Mouse (Mus musculus): ENCODE measurements around the gene Lsm10. TPM values are rescaled to one million over a fixed set of nuclear protein-coding genes. Genes with fewer than 3 reads are reported as not detected.
A peak's percentile ranks its signal among the peaks of the same experiment; 100 is the strongest.
"Not testable (repeated sequence)": the region's sequence is repeated elsewhere in the genome, so short reads cannot be mapped to it uniquely, and the experiment has no call there.

Lsm10 gene
- polyA plus RNA-seq, 1 experiment: 28.8 TPM

DNA sequence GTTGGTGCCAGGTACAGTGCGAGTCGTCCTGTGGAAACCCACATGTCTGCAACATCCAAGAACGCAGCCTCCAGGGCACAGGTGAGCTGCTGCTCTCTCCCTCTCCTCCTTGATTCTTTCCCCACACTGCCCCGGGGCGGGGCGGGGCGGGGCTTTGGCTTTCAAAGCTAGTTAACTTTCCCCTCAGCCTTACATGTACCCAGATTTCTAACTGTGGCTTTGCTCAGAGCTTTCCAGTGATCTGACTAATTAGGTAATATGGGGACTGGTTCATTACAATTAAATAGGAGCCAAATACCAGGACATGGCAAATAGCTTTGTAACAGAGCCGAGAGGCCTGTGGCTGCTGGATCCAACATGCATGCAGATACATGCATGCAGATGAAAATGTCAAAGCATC lies 12.0 kb upstream of the Lsm10 start:
- DNase-seq: no peak
- Histone ChIP-seq H3K4me1 (ENCODE audit: control insufficient read depth, insufficient read depth, low read length) (no peaks in the 10 kb centered on the region), H3K4me3 (replicated peaks; ENCODE audit: insufficient read depth, low read depth, low read length) (no peak overlapping the region), H3K27me3 (ENCODE audit: control insufficient read depth, insufficient read depth, low read length) (no peaks in the 10 kb centered on the region), H3K27ac (ENCODE audit: insufficient read depth, low read length) (no peak overlapping the region)
- TF ChIP-seq CTCF (IDR thresholded peaks at IDR 0.05; ENCODE audit: borderline replicate concordance, insufficient read depth, low read depth, low read length) (no peak), POLR2A (IDR thresholded peaks at IDR 0.05; ENCODE audit: borderline replicate concordance, insufficient read depth, low read length) (no peak)
- WGBS: 85% methylated on average over 8 of the region's 8 CpGs

DNA sequence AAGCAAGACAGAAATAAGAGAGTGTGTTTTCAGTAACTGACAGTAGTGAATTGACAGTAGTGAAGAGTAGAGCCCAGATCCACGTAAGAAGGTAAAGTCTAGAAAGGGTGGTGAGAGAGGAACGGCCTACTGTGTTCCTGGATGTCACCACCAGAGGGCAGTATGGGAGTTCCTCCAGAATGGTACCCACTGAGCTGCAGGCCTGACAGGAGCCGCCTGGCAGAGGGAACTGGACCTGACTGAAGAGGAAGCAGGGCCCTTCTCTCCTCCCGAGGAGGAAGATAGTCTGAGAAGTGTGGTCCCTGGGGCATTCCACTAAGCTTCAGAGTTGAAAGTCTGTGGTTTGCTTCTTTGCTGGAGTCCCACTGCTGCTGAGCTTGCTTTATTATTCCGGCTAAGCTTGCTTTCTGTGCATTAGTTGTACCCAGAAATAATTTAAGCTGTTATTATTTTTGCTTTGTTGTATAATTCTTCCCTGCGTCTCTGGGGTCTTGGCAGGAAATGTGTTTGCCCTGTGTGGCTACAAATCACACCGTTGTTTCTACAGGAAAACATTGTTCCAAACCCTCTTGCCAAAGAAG lies 10.3 kb upstream of the Lsm10 start:
- DNase-seq: peak; percentile 85 to 87
- Histone ChIP-seq H3K4me3 (replicated peaks; ENCODE audit: insufficient read depth, low read depth, low read length) (no peak overlapping the region), H3K27me3 (ENCODE audit: control insufficient read depth, insufficient read depth, low read length) (no peaks in the 10 kb centered on the region), H3K27ac (ENCODE audit: insufficient read depth, low read length) (0 out of 2 replicates have a peak overlapping the region, but pooled peaks have one; percentile 0), H3K4me1 (ENCODE audit: control insufficient read depth, insufficient read depth, low read length) (no peaks in the 10 kb centered on the region)
- TF ChIP-seq CTCF (IDR thresholded peaks at IDR 0.05; ENCODE audit: borderline replicate concordance, insufficient read depth, low read depth, low read length) (peak; percentile 95), POLR2A (IDR thresholded peaks at IDR 0.05; ENCODE audit: borderline replicate concordance, insufficient read depth, low read length) (no peak; the same call in 1 of the 2 replicates)
- WGBS: 12% methylated on average over 7 of the region's 7 CpGs

DNA sequence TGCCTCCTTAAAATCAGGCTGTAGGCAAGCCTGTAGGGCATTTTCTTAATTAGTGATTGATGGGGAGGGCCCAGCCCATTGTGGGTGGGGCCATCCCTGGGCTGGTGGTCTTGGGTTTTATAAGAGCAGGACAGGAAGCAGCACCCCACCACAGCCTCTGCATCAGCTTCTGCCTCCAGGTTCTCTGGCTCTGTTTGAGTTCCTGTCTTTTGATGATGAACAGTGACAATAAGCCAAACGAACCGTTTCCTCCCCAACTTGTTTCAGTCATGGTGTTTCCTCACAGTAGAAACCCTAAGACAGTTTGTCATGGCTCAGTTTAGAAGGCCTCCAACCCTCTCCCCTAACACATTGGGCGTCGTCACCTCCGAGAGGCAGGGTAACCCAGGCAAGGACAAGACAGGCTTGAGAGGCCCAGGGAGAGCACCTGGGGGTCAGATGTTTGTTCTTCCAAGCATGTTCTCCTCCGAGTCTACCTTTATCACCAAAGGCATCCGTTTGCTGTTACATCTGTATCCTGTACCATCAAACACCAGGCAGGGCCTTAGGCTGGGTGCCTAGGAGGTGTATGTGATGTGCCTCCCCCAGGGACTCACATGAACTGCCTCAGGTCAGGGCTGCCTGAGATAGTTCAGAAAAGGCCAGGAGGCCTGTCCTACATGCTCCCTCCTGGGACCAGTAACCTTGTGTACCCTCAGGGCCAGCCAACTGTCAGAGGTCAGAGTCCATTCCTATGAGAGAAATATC lies 6.1 kb upstream of the Lsm10 start:
- TF ChIP-seq POLR2A (IDR thresholded peaks at IDR 0.05; ENCODE audit: borderline replicate concordance, insufficient read depth, low read length) (no peak), CTCF (IDR thresholded peaks at IDR 0.05; ENCODE audit: borderline replicate concordance, insufficient read depth, low read depth, low read length) (no peak)
- WGBS: 84% methylated on average over 7 of the region's 7 CpGs

DNA sequence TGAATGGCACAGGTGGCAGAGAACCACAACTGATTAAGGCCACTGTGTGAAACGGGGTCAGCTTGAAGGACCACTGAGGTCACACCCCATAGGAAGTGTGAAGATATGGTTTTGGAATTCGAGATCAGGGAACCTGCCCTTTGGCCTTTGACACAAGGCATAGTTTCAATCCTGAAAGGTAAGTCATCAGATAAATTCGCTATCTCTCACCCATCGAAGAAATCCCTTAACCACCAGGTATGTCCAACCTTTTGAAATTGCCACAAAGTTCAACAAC lies 5.6 kb upstream of the Lsm10 start:
- no peaks in the 10 kb centered on the region for H3K4me1 ChIP-seq (ENCODE audit: control insufficient read depth, insufficient read depth, low read length)
- no peak for TF ChIP-seq POLR2A (IDR thresholded peaks at IDR 0.05; ENCODE audit: borderline replicate concordance, insufficient read depth, low read length)
- no peak for TF ChIP-seq CTCF (IDR thresholded peaks at IDR 0.05; ENCODE audit: borderline replicate concordance, insufficient read depth, low read depth, low read length)
- WGBS: 80% methylated on average over 4 of the region's 4 CpGs
- H3K27me3 ChIP-seq (ENCODE audit: control insufficient read depth, insufficient read depth, low read length): no peaks in the 10 kb centered on the region
- no peak overlapping the region for H3K4me3 ChIP-seq (replicated peaks; ENCODE audit: insufficient read depth, low read depth, low read length)
- DNase-seq: no peak
- no peak overlapping the region for H3K27ac ChIP-seq (ENCODE audit: insufficient read depth, low read length)

More for the DNA sequence above, 6.1 kb upstream of the Lsm10 start:
- Histone ChIP-seq H3K4me1 (ENCODE audit: control insufficient read depth, insufficient read depth, low read length) (no peaks in the 10 kb centered on the region), H3K27ac (ENCODE audit: insufficient read depth, low read length) (no peak overlapping the region), H3K4me3 (replicated peaks; ENCODE audit: insufficient read depth, low read depth, low read length) (no peak overlapping the region), H3K27me3 (ENCODE audit: control insufficient read depth, insufficient read depth, low read length) (no peaks in the 10 kb centered on the region)
- no peak for DNase-seq

DNA sequence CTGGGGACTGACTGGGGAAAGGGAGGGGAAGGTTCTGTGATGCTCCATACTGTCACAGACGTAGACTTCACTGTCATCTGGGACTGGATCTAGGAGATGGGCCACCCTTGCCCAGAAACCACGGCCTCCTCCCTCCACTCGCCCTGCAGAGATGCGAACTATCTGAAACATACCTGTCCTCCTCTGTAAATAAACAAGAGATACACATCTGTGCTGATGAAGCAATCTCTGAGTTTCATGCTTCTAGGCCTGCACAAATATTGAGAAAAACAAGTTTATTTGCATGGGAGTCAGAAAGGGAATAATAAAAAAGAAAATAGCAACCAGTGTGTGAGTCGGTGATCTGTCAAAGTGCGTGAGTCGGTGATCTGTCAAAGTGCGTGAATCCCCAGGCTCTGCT lies 4.5 kb upstream of the Lsm10 start:
- Histone ChIP-seq H3K27me3 (ENCODE audit: control insufficient read depth, insufficient read depth, low read length) (no peaks in the 10 kb centered on the region), H3K27ac (ENCODE audit: insufficient read depth, low read length) (no peak overlapping the region), H3K4me1 (ENCODE audit: control insufficient read depth, insufficient read depth, low read length) (no peaks in the 10 kb centered on the region), H3K4me3 (replicated peaks; ENCODE audit: insufficient read depth, low read depth, low read length) (no peak overlapping the region)
- 85% methylated on average over 8 of the region's 8 CpGs for WGBS
- no peak for DNase-seq
- TF ChIP-seq POLR2A (IDR thresholded peaks at IDR 0.05; ENCODE audit: borderline replicate concordance, insufficient read depth, low read length) (no peak), CTCF (IDR thresholded peaks at IDR 0.05; ENCODE audit: borderline replicate concordance, insufficient read depth, low read depth, low read length) (no peak)

DNA sequence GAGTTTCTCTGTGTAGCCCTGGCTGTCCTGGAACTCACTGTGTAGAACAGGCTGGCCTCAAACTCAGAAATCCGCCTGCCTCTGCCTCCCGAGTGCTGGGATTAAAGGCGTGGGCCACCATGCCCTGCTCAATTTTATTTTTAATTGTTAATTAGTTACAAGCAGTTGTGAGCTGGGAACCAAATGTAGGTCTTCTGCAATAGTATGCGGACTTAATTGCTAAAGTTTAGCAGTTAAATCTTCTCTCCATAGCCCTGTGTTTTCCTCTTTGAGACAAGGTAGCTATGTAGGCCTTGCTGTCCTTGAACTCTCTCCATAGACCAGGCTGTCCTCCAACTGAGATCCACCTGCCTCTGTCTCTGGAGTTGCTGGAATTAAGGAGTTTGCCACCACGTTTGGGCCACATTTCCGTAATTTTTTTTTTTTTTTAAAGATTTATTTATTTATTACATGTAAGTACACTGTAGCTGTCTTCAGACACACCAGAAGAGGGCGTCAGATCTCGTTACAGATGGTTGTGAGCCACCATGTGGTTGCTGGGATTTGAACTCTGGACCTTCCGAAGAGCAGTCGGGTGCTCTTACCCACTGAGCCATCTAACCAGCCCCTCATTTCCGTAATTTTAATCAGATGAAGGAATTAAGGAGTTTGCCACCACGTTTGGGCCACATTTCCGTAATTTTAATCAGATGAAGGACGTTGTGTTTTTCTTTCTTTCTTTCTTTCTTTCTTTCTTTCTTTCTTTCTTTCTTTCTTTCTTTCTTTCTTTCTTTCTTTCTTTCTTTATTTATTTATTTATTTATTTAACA lies 597 bp upstream of the Lsm10 start:
- not testable (repeated sequence) for H3K27me3 ChIP-seq (ENCODE audit: control insufficient read depth, insufficient read depth, low read length); H3K4me3 ChIP-seq (replicated peaks; ENCODE audit: insufficient read depth, low read depth, low read length); DNase-seq; H3K27ac ChIP-seq (ENCODE audit: insufficient read depth, low read length); H3K4me1 ChIP-seq (ENCODE audit: control insufficient read depth, insufficient read depth, low read length)
- 46% methylated on average over 14 of the region's 14 CpGs for WGBS

DNA sequence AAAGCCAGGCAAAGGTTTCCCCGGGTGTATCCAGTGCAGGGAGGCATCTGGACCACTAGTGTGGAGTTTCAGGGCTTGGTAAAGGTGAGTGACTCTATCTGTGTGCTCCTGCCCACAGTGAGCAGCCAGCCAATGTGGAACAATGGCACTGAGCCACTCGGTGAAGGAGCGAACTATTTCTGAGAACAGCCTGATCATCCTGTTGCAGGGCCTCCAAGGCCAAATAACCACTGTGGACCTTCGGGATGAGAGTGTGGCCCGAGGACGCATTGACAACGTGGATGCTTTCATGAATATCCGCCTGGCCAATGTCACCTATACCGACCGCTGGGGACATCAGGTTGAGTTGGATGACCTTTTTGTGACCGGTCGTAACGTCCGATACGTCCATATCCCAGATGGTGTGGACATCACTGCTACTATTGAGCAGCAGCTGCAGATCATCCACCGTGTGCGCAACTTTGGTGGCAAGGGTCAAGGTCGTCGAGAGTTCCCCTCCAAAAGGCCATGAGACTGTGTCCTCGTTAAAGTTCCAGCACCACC lies 1.4 kb downstream of the Lsm10 start:
- TF ChIP-seq POLR2A (IDR thresholded peaks at IDR 0.05; ENCODE audit: borderline replicate concordance, insufficient read depth, low read length) (no peak), CTCF (IDR thresholded peaks at IDR 0.05; ENCODE audit: borderline replicate concordance, insufficient read depth, low read depth, low read length) (no peak)
- Histone ChIP-seq H3K4me3 (replicated peaks; ENCODE audit: insufficient read depth, low read depth, low read length) (no peak overlapping the region), H3K27ac (ENCODE audit: insufficient read depth, low read length) (no peak overlapping the region), H3K4me1 (ENCODE audit: control insufficient read depth, insufficient read depth, low read length) (no peaks in the 10 kb centered on the region), H3K27me3 (ENCODE audit: control insufficient read depth, insufficient read depth, low read length) (no peaks in the 10 kb centered on the region)
- 93% methylated on average over 20 of the region's 20 CpGs for whole genome bisulfite sequencing
- DNase-seq: no peak
